Mouse (Mus musculus) kidney, embryonic 15.5 days (tissue): ENCODE data around the gene Tns1. TPM values are rescaled to one million over a fixed set of nuclear protein-coding genes. Genes with fewer than 3 reads are reported as not detected.

Experiments
- ATAC-seq: fragments of 200-750 bp; cut with Nextera tagmentation; replicated peaks from 2 replicates; pipeline ENCODE4 v1.8.0; 2017; ENCODE audit warnings: moderate TSS enrichment; ENCODE audit not compliant: low FRiP score
- H3K27ac ChIP-seq: fragments of 300-500 bp; sonication (generic); 2 replicates; pipeline ENCODE4 v1.5.1; 2015; ENCODE audit warnings: mild to moderate bottlenecking, inconsistent platforms
- H3K27me3 ChIP-seq: fragments of 300-500 bp; sonication (generic); 2 replicates; pipeline ENCODE4 v1.6.1; 2015; ENCODE audit warnings: inconsistent platforms
- H3K36me3 ChIP-seq: fragments of 300-500 bp; sonication (generic); 2 replicates; pipeline ENCODE4 v1.6.1; 2015; ENCODE audit warnings: inconsistent platforms
- H3K4me1 ChIP-seq: fragments of 300-500 bp; sonication (generic); 2 replicates; pipeline ENCODE4 v1.6.1; 2015; ENCODE audit warnings: inconsistent platforms
- H3K4me2 ChIP-seq: fragments of 300-500 bp; sonication (generic); 2 replicates; pipeline ENCODE4 v1.6.1; 2015; ENCODE audit warnings: moderate library complexity, mild to moderate bottlenecking, inconsistent platforms
- H3K4me3 ChIP-seq: fragments of 300-500 bp; sonication (generic); replicated peaks from 2 replicates; pipeline ENCODE4 v1.5.1; 2015; ENCODE audit warnings: mild to moderate bottlenecking, inconsistent platforms
- H3K9ac ChIP-seq: fragments of 300-500 bp; sonication (generic); 2 replicates; pipeline ENCODE4 v1.6.1; 2015; ENCODE audit warnings: mild to moderate bottlenecking, inconsistent platforms
- H3K9me3 ChIP-seq: fragments of 300-500 bp; sonication (generic); replicated peaks from 2 replicates; pipeline ENCODE4 v1.6.1; 2016; ENCODE audit warnings: inconsistent platforms
- WGBS: fragments of 180-500 bp; shearing (Covaris S2); methylation state at CpG from one replicate; pipeline ENCODE4 v1.1.7; 2015; ENCODE audit warnings: mixed read lengths; 5-methylcytosine and 5-hydroxymethylcytosine counted together
- polyA plus RNA-seq: library from polyadenylated mRNA; unstranded; fragments of >200 nt; fragmentation: Nextera tagmentation; extraction: Ambion mirVana; gene quantifications from 2 replicates; pipeline ENCODE4 v1.2.1, GENCODE M21; 2015

Tns1 gene
- polyA plus RNA-seq, 1 experiment from 2014 or later, result 70.9 TPM

DNA sequence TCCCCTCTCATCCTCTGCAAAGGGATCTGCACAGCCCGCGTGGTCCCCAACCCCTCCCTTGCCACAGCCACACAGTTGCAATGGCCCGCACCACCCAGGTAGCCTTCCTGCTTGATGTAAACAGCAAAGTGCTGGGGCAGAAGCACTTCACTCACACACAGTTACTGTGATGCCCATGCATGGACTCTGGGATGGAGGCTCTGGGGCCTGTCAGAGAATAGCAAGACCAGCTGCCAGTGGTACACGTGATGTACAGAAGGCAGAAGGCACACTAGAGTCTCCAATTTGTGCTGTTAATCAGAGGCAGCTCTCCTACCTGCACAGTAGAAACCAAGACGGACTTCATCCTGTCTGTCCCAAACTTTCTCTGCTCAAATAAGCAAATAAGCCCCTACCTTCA is 181.0 kb downstream of the Tns1 start:
- Histone ChIP-seq H3K27ac (0 out of 2 replicates have a peak overlapping the region, but pooled peaks have one; percentile 6), H3K4me3 (no peak overlapping the region), H3K4me2 (no peak overlapping the region), H3K27me3 (no peaks in the 10 kb centered on the region), H3K36me3 (peaks cover 30% of the 10 kb centered on the region), H3K9ac (no peak overlapping the region), H3K9me3 (no peaks in the 10 kb centered on the region), H3K4me1 (0 out of 2 replicates have a peak, but pooled peaks cover 4% of the 10 kb centered on the region)
- 90% methylated on average over 5 of the region's 5 CpGs for WGBS
- ATAC-seq, result no peak

GRCm38 (mm10) chr1:73942243-73942642 is 182.0 kb downstream of the Tns1 start:
- Histone ChIP-seq H3K4me2 (no peak overlapping the region), H3K36me3 (peaks cover 40% of the 10 kb centered on the region), H3K27ac (no peak overlapping the region), H3K9ac (no peak overlapping the region), H3K9me3 (no peaks in the 10 kb centered on the region), H3K4me1 (0 out of 2 replicates have a peak, but pooled peaks cover 4% of the 10 kb centered on the region), H3K27me3 (no peaks in the 10 kb centered on the region), H3K4me3 (no peak overlapping the region)
- WGBS, result 73% methylated on average over 2 of the region's 2 CpGs
- 0 out of 2 replicates have a peak, but pooled peaks have one; percentile 7 for ATAC-seq

- Histone ChIP-seq H3K9ac (no peak overlapping the region), H3K36me3 (peaks cover 44% of the 10 kb centered on the region), H3K4me1 (0 out of 2 replicates have a peak, but pooled peaks cover 4% of the 10 kb centered on the region), H3K27ac (no peak overlapping the region), H3K27me3 (no peaks in the 10 kb centered on the region), H3K9me3 (no peaks in the 10 kb centered on the region), H3K4me2 (no peak overlapping the region), H3K4me3 (no peak overlapping the region)
- ATAC-seq, result no peak
- WGBS, result 86% methylated on average over 9 of the region's 9 CpGs
Measured at GRCm38 (mm10) chr1:73941697-73942096, 182.6 kb downstream of the Tns1 start.

DNA sequence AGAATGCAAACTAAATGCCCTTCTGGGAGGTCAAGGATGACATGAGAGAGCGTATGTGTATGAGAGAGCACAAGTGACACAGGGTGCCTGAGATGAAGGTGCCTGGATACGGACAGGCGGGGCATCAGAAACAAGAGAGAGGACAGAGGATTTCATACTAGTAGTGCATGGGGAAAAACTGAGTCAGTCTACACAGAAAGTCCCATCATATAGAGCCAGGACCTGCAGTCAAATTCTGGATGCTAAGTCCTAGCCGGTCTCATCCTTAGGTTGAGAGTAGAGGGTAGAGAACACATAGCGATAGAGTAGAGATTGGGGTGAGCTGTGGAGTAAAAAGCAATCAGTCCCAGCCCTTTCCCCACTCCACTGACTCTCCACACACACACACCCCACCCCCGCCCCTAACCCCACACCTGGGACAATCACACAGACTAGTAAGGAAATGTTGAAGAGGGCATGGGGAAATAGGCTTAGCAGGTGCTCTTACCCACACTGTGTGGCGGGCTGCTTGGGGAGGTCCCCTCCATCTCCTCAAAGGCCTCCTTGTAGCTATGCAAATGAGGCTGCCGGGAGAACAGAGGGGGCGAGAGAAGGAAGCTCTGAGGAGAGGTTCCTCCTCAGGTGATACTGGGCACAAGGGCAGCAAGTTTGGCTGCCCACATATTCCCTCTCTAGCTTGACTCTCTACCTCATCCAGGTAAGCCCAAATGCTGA is 183.6 kb downstream of the Tns1 start:
- Histone ChIP-seq H3K27ac (no peak overlapping the region), H3K36me3 (peaks cover 55% of the 10 kb centered on the region), H3K9ac (no peak overlapping the region), H3K4me3 (no peak overlapping the region), H3K4me2 (no peak overlapping the region), H3K27me3 (no peaks in the 10 kb centered on the region), H3K4me1 (0 out of 2 replicates have a peak, but pooled peaks cover 4% of the 10 kb centered on the region), H3K9me3 (no peaks in the 10 kb centered on the region)
- ATAC-seq, result no peak
- WGBS, result 81% methylated on average over 9 of the region's 9 CpGs

DNA sequence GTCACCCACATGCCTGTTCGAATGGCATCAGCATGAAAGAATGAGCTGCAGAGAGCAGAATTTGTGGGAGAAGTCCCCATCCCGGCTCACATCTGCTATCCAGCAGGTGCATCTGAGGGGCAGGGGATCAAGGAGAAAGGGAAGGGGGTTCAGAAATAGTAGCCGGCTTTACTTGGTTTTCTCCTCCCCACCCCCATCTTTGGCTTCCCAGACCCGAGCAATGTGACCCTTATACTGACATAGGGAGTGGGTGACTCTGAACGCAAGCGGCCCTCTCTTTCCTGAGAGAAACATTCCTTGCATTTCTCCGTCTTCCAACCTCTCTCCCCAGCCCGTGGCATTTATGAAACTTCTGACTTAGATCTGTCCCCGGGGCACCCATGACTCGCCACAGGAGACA is 185.7 kb downstream of the Tns1 start:
- H3K36me3 ChIP-seq, result peaks cover 73% of the 10 kb centered on the region
- 78% methylated on average over 10 of the region's 10 CpGs for WGBS
- H3K27me3 ChIP-seq, result no peaks in the 10 kb centered on the region
- no peak overlapping the region for H3K4me3 ChIP-seq
- H3K9me3 ChIP-seq, result no peaks in the 10 kb centered on the region
- peaks cover 9% of the 10 kb centered on the region; the same call in 1 of the 2 replicates for H3K4me1 ChIP-seq
- no peak overlapping the region for H3K9ac ChIP-seq
- H3K4me2 ChIP-seq, result no peak overlapping the region
- no peak for ATAC-seq
- H3K27ac ChIP-seq, result no peak overlapping the region

DNA sequence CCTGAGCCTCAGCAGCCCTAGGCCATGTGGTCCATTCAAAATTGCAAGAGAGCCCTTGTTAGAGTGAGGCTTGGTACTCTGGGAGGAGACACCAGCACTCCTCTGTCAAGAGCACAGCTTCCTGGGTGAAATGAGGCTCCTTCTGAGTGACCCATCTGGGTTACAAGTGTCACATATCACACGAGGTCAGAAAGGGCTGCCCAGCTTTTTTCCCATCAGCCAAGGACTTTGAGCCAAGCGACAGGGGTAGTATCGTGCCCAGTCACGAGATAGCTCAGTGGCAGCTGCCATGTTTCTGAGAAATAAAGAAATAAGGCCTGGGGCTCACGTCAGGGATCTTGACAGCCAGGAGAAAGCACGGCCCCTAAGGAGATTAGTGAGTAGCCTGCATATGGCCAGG is 186.4 kb downstream of the Tns1 start:
- Histone ChIP-seq H3K36me3 (peaks cover 73% of the 10 kb centered on the region), H3K27me3 (no peaks in the 10 kb centered on the region), H3K27ac (no peak overlapping the region), H3K4me2 (no peak overlapping the region), H3K4me3 (no peak overlapping the region), H3K9me3 (no peaks in the 10 kb centered on the region), H3K4me1 (peaks cover 16% of the 10 kb centered on the region), H3K9ac (no peak overlapping the region)
- ATAC-seq, result no peak
- 59% methylated on average over 6 of the region's 6 CpGs for WGBS

- H3K9ac ChIP-seq, result no peak overlapping the region
- ATAC-seq, result no peak
- no peak overlapping the region for H3K4me3 ChIP-seq
- H3K27ac ChIP-seq, result no peak overlapping the region
- H3K4me1 ChIP-seq, result peaks cover 22% of the 10 kb centered on the region
- WGBS, result 70% methylated on average over 3 of the region's 3 CpGs
- no peaks in the 10 kb centered on the region for H3K9me3 ChIP-seq
- H3K4me2 ChIP-seq, result no peak overlapping the region
- peaks cover 69% of the 10 kb centered on the region for H3K36me3 ChIP-seq
- no peaks in the 10 kb centered on the region for H3K27me3 ChIP-seq
Measured at GRCm38 (mm10) chr1:73936537-73936936, 187.7 kb downstream of the Tns1 start.

- no peak overlapping the region for H3K4me3 ChIP-seq
- no peak overlapping the region for H3K9ac ChIP-seq
- H3K27ac ChIP-seq, result no peak overlapping the region
- H3K4me2 ChIP-seq, result no peak overlapping the region
- peaks cover 61% of the 10 kb centered on the region for H3K36me3 ChIP-seq
- 58% methylated on average over 4 of the region's 4 CpGs for WGBS
- no peaks in the 10 kb centered on the region for H3K27me3 ChIP-seq
- no peak for ATAC-seq
- peaks cover 32% of the 10 kb centered on the region for H3K4me1 ChIP-seq
- no peaks in the 10 kb centered on the region for H3K9me3 ChIP-seq
Measured at GRCm38 (mm10) chr1:73935442-73936080, 188.7 kb downstream of the Tns1 start.

DNA sequence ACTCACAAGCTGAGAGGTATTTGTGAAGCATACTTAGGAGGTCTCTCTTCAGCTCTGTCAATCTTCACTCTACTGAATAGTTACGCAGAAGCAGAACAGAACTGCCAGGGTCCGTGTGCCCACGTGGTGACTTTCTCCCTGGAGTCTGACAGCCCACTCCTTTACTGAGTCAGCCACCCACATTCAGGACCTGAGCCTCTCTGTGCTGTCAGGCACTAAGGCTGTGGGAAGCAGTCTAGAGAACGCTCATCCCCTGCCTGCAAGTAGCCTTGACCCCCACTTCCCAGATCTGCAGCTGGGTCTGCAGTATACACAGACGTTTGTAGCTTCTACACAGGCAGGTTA is 191.1 kb downstream of the Tns1 start:
- Histone ChIP-seq H3K4me3 (no peak overlapping the region), H3K27me3 (no peaks in the 10 kb centered on the region), H3K36me3 (peaks cover 44% of the 10 kb centered on the region), H3K4me2 (no peak overlapping the region), H3K27ac (peak overlapping the region; percentile 82), H3K9me3 (no peaks in the 10 kb centered on the region), H3K9ac (no peak overlapping the region), H3K4me1 (peaks cover 56% of the 10 kb centered on the region)
- WGBS, result 75% methylated on average over 5 of the region's 5 CpGs
- no peak for ATAC-seq

DNA sequence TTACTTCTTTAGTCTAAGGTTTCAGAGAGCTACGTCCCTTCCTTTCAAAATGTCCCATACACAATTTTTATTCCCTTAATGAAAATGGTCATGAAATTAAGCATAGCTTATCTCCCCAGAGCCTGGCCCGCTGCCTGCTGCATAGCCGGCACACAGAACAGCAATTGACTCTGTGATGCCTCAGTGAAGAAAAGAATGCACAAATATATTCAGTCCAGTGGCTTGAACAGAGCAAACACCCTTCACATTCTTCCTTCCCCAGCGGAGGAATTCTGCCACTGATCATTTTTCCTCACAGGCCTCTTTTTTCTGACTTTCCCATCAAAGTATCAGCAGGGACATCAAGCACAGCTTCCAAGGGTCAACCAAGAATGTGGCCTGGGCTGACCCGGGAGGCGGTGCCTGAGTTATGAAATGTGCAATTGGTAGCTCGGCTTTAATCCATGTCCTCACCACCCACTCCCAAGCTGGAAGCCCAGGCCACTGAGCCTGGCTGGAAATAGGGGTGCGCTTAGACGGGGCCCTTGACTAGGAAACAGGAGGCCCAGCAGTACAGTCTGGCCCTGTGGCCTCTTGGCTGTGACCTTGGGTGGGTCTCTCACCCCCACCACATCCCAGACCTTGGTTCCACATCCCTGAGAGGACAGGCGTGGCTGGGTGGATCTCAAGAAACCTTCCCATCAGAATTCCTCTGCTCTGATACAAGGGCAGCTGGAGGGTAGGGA is 191.7 kb downstream of the Tns1 start:
- H3K4me1 ChIP-seq, result peaks cover 57% of the 10 kb centered on the region
- no peak overlapping the region for H3K4me2 ChIP-seq
- no peaks in the 10 kb centered on the region for H3K27me3 ChIP-seq
- WGBS, result 67% methylated on average over 10 of the region's 10 CpGs
- no peaks in the 10 kb centered on the region for H3K9me3 ChIP-seq
- no peak for ATAC-seq
- no peak overlapping the region for H3K9ac ChIP-seq
- H3K36me3 ChIP-seq, result peaks cover 44% of the 10 kb centered on the region
- no peak overlapping the region for H3K4me3 ChIP-seq
- H3K27ac ChIP-seq, result peak overlapping the region; percentile 82

GRCm38 (mm10) chr1:73931851-73932250 is 192.4 kb downstream of the Tns1 start:
- no peak for ATAC-seq
- Histone ChIP-seq H3K9me3 (no peaks in the 10 kb centered on the region), H3K4me3 (no peak overlapping the region), H3K27ac (peak overlapping the region; percentile 82), H3K9ac (no peak overlapping the region), H3K4me1 (peaks cover 58% of the 10 kb centered on the region), H3K27me3 (no peaks in the 10 kb centered on the region), H3K4me2 (no peak overlapping the region), H3K36me3 (peaks cover 45% of the 10 kb centered on the region)
- 42% methylated on average over 5 of the region's 5 CpGs for WGBS
